Mouse (Mus musculus) thymus, adult 2 months (tissue): ENCODE results near the gene Tmtc1. TPM values are rescaled to one million over a fixed set of nuclear protein-coding genes. Genes with fewer than 3 reads are reported as not detected.

Experiments
- DNase-seq: peaks from one replicate; pipeline ENCODE4 v3.0.0; 2021
- H3K27ac ChIP-seq: fragments of 200-500 bp; 2 replicates; pipeline ENCODE4 v1.5.1; 2012; ENCODE audit warnings: low read length, control low read depth; ENCODE audit not compliant: control insufficient read depth, insufficient read depth
- H3K27me3 ChIP-seq: fragments of 200-500 bp; 2 replicates; pipeline ENCODE4 v1.6.1; 2012; ENCODE audit warnings: mild to moderate bottlenecking, low read length, moderate library complexity, mixed read lengths; ENCODE audit not compliant: control insufficient read depth, insufficient read depth
- H3K36me3 ChIP-seq: fragments of 200-500 bp; 2 replicates; pipeline ENCODE4 v1.6.1; 2012; ENCODE audit warnings: mild to moderate bottlenecking, low read length, moderate library complexity; ENCODE audit not compliant: control insufficient read depth, insufficient read depth
- H3K4me1 ChIP-seq: fragments of 200-500 bp; replicated peaks from 2 replicates; pipeline ENCODE4 v1.6.1; 2012; ENCODE audit warnings: low read length; ENCODE audit not compliant: control insufficient read depth, insufficient read depth
- H3K4me3 ChIP-seq: fragments of 200-500 bp; 2 replicates; pipeline ENCODE4 v1.5.1; 2012; ENCODE audit warnings: mild to moderate bottlenecking, low read length, control low read depth, moderate library complexity; ENCODE audit not compliant: control insufficient read depth, insufficient read depth
- CTCF ChIP-seq: fragments of 200-500 bp; IDR thresholded peaks from 2 replicates; pipeline ENCODE4 v1.5.1; 2012; ENCODE audit warnings: mild to moderate bottlenecking, control low read depth, low read length, moderate library complexity, borderline replicate concordance; ENCODE audit not compliant: control insufficient read depth, poor library complexity, insufficient read depth; ENCODE audit errors: extremely low read depth
- POLR2A ChIP-seq: fragments of 200-500 bp; IDR thresholded peaks from 2 replicates; pipeline ENCODE4 v1.6.1; 2012; ENCODE audit warnings: mild to moderate bottlenecking, low read length, control low read depth, moderate library complexity; ENCODE audit not compliant: control insufficient read depth, poor library complexity, insufficient read depth; ENCODE audit errors: extremely low read depth
- WGBS: fragments of 180-500 bp; shearing (Covaris S2); methylation state at CpG from one replicate; pipeline ENCODE4 v1.1.7; 2018; 5-methylcytosine and 5-hydroxymethylcytosine counted together
- polyA plus RNA-seq: library from polyadenylated mRNA; depleted of rRNA; stranded (reverse); fragments of >200 nt; gene quantifications from 2 replicates; pipeline ENCODE4 v1.2.3, GENCODE M21; 2012

Tmtc1 gene
- polyA plus RNA-seq, 1 experiment = 6.4 TPM

GRCm38 (mm10) chr6:148395272-148395671 is 48.9 kb downstream of the Tmtc1 start:
- 97% methylated on average over 3 of the region's 3 CpGs for WGBS
- Histone ChIP-seq H3K4me1 (no peaks in the 10 kb centered on the region), H3K27me3 (no peaks in the 10 kb centered on the region), H3K27ac (no peak overlapping the region), H3K36me3 (no peaks in the 10 kb centered on the region), H3K4me3 (no peak overlapping the region)
- no peak for DNase-seq
- TF ChIP-seq POLR2A (no peak), CTCF (no peak)

GRCm38 (mm10) chr6:148394294-148394693 is 49.9 kb downstream of the Tmtc1 start:
- TF ChIP-seq CTCF (no peak), POLR2A (no peak)
- no peak for DNase-seq
- H3K27me3 ChIP-seq = no peaks in the 10 kb centered on the region
- H3K4me1 ChIP-seq = no peaks in the 10 kb centered on the region
- no peaks in the 10 kb centered on the region for H3K36me3 ChIP-seq
- H3K4me3 ChIP-seq = no peak overlapping the region
- WGBS = 95% methylated on average over 3 of the region's 3 CpGs
- no peak overlapping the region for H3K27ac ChIP-seq

GRCm38 (mm10) chr6:148392147-148392546 is 52.0 kb downstream of the Tmtc1 start:
- Histone ChIP-seq H3K27me3 (no peaks in the 10 kb centered on the region), H3K27ac (no peak overlapping the region), H3K4me3 (no peak overlapping the region), H3K4me1 (no peaks in the 10 kb centered on the region), H3K36me3 (no peaks in the 10 kb centered on the region)
- WGBS = 91% methylated on average over 10 of the region's 10 CpGs
- TF ChIP-seq CTCF (no peak), POLR2A (no peak)
- no peak for DNase-seq

- TF ChIP-seq CTCF = no peak
- no peak for DNase-seq
- no peaks in the 10 kb centered on the region for H3K27me3 ChIP-seq
- H3K36me3 ChIP-seq = no peaks in the 10 kb centered on the region
- WGBS = 91% methylated on average over 7 of the region's 7 CpGs
- H3K4me3 ChIP-seq = no peak overlapping the region
- no peaks in the 10 kb centered on the region for H3K4me1 ChIP-seq
- H3K27ac ChIP-seq = no peak overlapping the region
These were observed 52.9 kb downstream of the Tmtc1 start for GRCm38 (mm10) chr6:148391286-148391685.

- 57% methylated on average over 4 of the region's 4 CpGs for WGBS
- Histone ChIP-seq H3K4me1 (no peaks in the 10 kb centered on the region), H3K27me3 (no peaks in the 10 kb centered on the region), H3K27ac (no peak overlapping the region), H3K4me3 (no peak overlapping the region), H3K36me3 (no peaks in the 10 kb centered on the region)
- DNase-seq = no peak
- TF ChIP-seq POLR2A = no peak
- TF ChIP-seq CTCF = no peak
These were observed 53.4 kb downstream of the Tmtc1 start for GRCm38 (mm10) chr6:148390630-148391276.

GRCm38 (mm10) chr6:148387990-148388389 is 56.2 kb downstream of the Tmtc1 start:
- TF ChIP-seq POLR2A (no peak), CTCF (no peak)
- no peak for DNase-seq
- H3K27ac ChIP-seq = no peak overlapping the region
- no peaks in the 10 kb centered on the region for H3K36me3 ChIP-seq
- no peaks in the 10 kb centered on the region for H3K4me1 ChIP-seq
- 86% methylated on average over 1 of the region's 1 CpGs for WGBS
- H3K4me3 ChIP-seq = no peak overlapping the region
- H3K27me3 ChIP-seq = no peaks in the 10 kb centered on the region

GRCm38 (mm10) chr6:148384111-148384895 is 59.9 kb downstream of the Tmtc1 start:
- no peak for DNase-seq
- no peaks in the 10 kb centered on the region for H3K36me3 ChIP-seq
- no peak overlapping the region for H3K4me3 ChIP-seq
- no peak overlapping the region for H3K27ac ChIP-seq
- H3K4me1 ChIP-seq = no peaks in the 10 kb centered on the region
- TF ChIP-seq POLR2A = no peak
- no peak for TF ChIP-seq CTCF
- WGBS = 79% methylated on average over 6 of the region's 6 CpGs
- no peaks in the 10 kb centered on the region for H3K27me3 ChIP-seq
